Mouse (Mus musculus) thymus, postnatal 36 days (tissue): Measurements from ENCODE around the gene Mtss1l.

Experiments
- DNase-seq, 2 experiments: peaks; one replicate each; pipeline ENCODE4 v3.0.0; 2022; ENCODE audit warnings: mixed read lengths in 2 of 2

Gene Mtss1l

GRCm38 (mm10) chr8:110720685-110721598, at the start of gene Mtss1l:
Mtss1l (plus strand) TSS chr8:110721476.
- peak; percentile 18 to 36 for DNase-seq

- no peak for DNase-seq
Measured at GRCm38 (mm10) chr8:110672133-110672532, 49.1 kb upstream of the Mtss1l start.

GRCm38 (mm10) chr8:110673168-110673567, 48.1 kb upstream of the Mtss1l start:
- no peak for DNase-seq

GRCm38 (mm10) chr8:110674589-110674988, 46.7 kb upstream of the Mtss1l start:
- no peak for DNase-seq

- no peak for DNase-seq
Measured at GRCm38 (mm10) chr8:110676702-110677101, 44.6 kb upstream of the Mtss1l start.

GRCm38 (mm10) chr8:110677174-110677660, 44.1 kb upstream of the Mtss1l start:
- DNase-seq = no peak

- DNase-seq = no peak
Measured at GRCm38 (mm10) chr8:110678989-110679388, 42.3 kb upstream of the Mtss1l start.

GRCm38 (mm10) chr8:110687726-110688125, 33.5 kb upstream of the Mtss1l start:
- DNase-seq = no peak

GRCm38 (mm10) chr8:110689961-110690360, 31.3 kb upstream of the Mtss1l start:
- no peak for DNase-seq

GRCm38 (mm10) chr8:110694226-110694625, 27.1 kb upstream of the Mtss1l start:
- DNase-seq = no peak

GRCm38 (mm10) chr8:110694826-110695225, 26.4 kb upstream of the Mtss1l start:
- no peak for DNase-seq

GRCm38 (mm10) chr8:110695431-110695830, 25.8 kb upstream of the Mtss1l start:
- DNase-seq = no peak

GRCm38 (mm10) chr8:110696051-110696450, 25.2 kb upstream of the Mtss1l start:
- DNase-seq = no peak

GRCm38 (mm10) chr8:110697571-110697970, 23.7 kb upstream of the Mtss1l start:
- DNase-seq = no peak

- no peak for DNase-seq
Measured at GRCm38 (mm10) chr8:110698098-110698497, 23.2 kb upstream of the Mtss1l start.

GRCm38 (mm10) chr8:110699501-110699900, 21.8 kb upstream of the Mtss1l start:
- no peak for DNase-seq

- DNase-seq = no peak
Measured at GRCm38 (mm10) chr8:110700561-110700960, 20.7 kb upstream of the Mtss1l start.

GRCm38 (mm10) chr8:110702636-110703459, 18.4 kb upstream of the Mtss1l start:
- no peak for DNase-seq

GRCm38 (mm10) chr8:110703460-110704061, 17.7 kb upstream of the Mtss1l start:
- no peak for DNase-seq

GRCm38 (mm10) chr8:110704103-110704502, 17.2 kb upstream of the Mtss1l start:
- DNase-seq = no peak

GRCm38 (mm10) chr8:110705391-110706287, 15.6 kb upstream of the Mtss1l start:
- DNase-seq = no peak

- no peak for DNase-seq
Measured at GRCm38 (mm10) chr8:110706288-110706870, 14.9 kb upstream of the Mtss1l start.
